Mouse (Mus musculus): ENCODE results near the gene Gm17374. TPM values are rescaled to one million over a fixed set of nuclear protein-coding genes. Genes with fewer than 3 reads are reported as not detected.
"Not testable (repeated sequence)": the region's sequence is repeated elsewhere in the genome, so short reads cannot be mapped to it uniquely, and the experiment has no call there.

Gene Gm17374
- total and polyA plus RNA-seq, 2 experiments, result not detected

- peak; percentile 28 for DNase-seq (ENCODE audit: extremely low read depth, low read depth, low spot score)
- Histone ChIP-seq H3K9ac (ENCODE audit: low read depth, low read length) (no peak overlapping the region), H3K79me2 (ENCODE audit: control insufficient read depth, insufficient read depth, low read length) (no peaks in the 10 kb centered on the region), H3K27ac (replicated peaks; ENCODE audit: insufficient read depth, low read depth, low read length) (no peak overlapping the region), H3K4me3 (ENCODE audit: insufficient read depth, low read depth, low read length) (no peak overlapping the region), H3K4me1 (ENCODE audit: control insufficient read depth, insufficient read depth, low read length) (no peaks in the 10 kb centered on the region), H3K36me3 (ENCODE audit: control insufficient read depth, insufficient read depth, low read length) (peaks cover 43% of the 10 kb centered on the region), H3K27me3 (ENCODE audit: control insufficient read depth, insufficient read depth, low read length) (no peaks in the 10 kb centered on the region)
- WGBS, result 76% methylated on average over 3 of the region's 3 CpGs
- TF ChIP-seq POLR2A (IDR thresholded peaks at IDR 0.05; ENCODE audit: extremely low read depth, insufficient read depth, low read length), result no peak
- peak; percentile 30; the same call in 1 of the 2 replicates for TF ChIP-seq CTCF (IDR thresholded peaks at IDR 0.05; ENCODE audit: low read depth, low read length)
These were observed 7.4 kb downstream of the Gm17374 start for GRCm38 (mm10) chr2:140159186-140159730.

- H3K4me3 ChIP-seq (ENCODE audit: insufficient read depth, low read depth, low read length), result no peak overlapping the region
- 94% methylated on average over 5 of the region's 5 CpGs for WGBS
- H3K27me3 ChIP-seq (ENCODE audit: control insufficient read depth, insufficient read depth, low read length), result no peaks in the 10 kb centered on the region
- no peak overlapping the region for H3K27ac ChIP-seq (replicated peaks; ENCODE audit: insufficient read depth, low read depth, low read length)
- no peak for DNase-seq (ENCODE audit: extremely low read depth, low read depth, low spot score)
- no peaks in the 10 kb centered on the region for H3K4me1 ChIP-seq (ENCODE audit: control insufficient read depth, insufficient read depth, low read length)
- H3K9ac ChIP-seq (ENCODE audit: low read depth, low read length), result no peak overlapping the region
- H3K36me3 ChIP-seq (ENCODE audit: control insufficient read depth, insufficient read depth, low read length), result peaks cover 34% of the 10 kb centered on the region
- TF ChIP-seq CTCF (IDR thresholded peaks at IDR 0.05; ENCODE audit: low read depth, low read length), result no peak
- no peak for TF ChIP-seq POLR2A (IDR thresholded peaks at IDR 0.05; ENCODE audit: extremely low read depth, insufficient read depth, low read length)
- H3K79me2 ChIP-seq (ENCODE audit: control insufficient read depth, insufficient read depth, low read length), result no peaks in the 10 kb centered on the region
These were observed 11.6 kb downstream of the Gm17374 start for GRCm38 (mm10) chr2:140163351-140163854.

GRCm38 (mm10) chr2:140169057-140169456 is 17.2 kb downstream of the Gm17374 start:
- Histone ChIP-seq H3K27me3 (ENCODE audit: control insufficient read depth, insufficient read depth, low read length) (no peaks in the 10 kb centered on the region), H3K9ac (ENCODE audit: low read depth, low read length) (no peak overlapping the region), H3K36me3 (ENCODE audit: control insufficient read depth, insufficient read depth, low read length) (peaks cover 18% of the 10 kb centered on the region), H3K79me2 (ENCODE audit: control insufficient read depth, insufficient read depth, low read length) (peaks cover 7% of the 10 kb centered on the region; the same call in 1 of the 2 replicates), H3K4me1 (ENCODE audit: control insufficient read depth, insufficient read depth, low read length) (peaks cover 6% of the 10 kb centered on the region), H3K27ac (replicated peaks; ENCODE audit: insufficient read depth, low read depth, low read length) (no peak overlapping the region), H3K4me3 (ENCODE audit: insufficient read depth, low read depth, low read length) (no peak overlapping the region)
- no peak for DNase-seq (ENCODE audit: extremely low read depth, low read depth, low spot score)
- 47% methylated on average over 1 of the region's 1 CpGs for WGBS
- TF ChIP-seq POLR2A (IDR thresholded peaks at IDR 0.05; ENCODE audit: extremely low read depth, insufficient read depth, low read length), result no peak
- TF ChIP-seq CTCF (IDR thresholded peaks at IDR 0.05; ENCODE audit: low read depth, low read length), result no peak

- peaks cover 11% of the 10 kb centered on the region for H3K36me3 ChIP-seq (ENCODE audit: control insufficient read depth, insufficient read depth, low read length)
- peak; percentile 93 for DNase-seq (ENCODE audit: extremely low read depth, low read depth, low spot score)
- H3K9ac ChIP-seq (ENCODE audit: low read depth, low read length), result peak within 1 kb of the TSS; percentile 84
- TF ChIP-seq CTCF (IDR thresholded peaks at IDR 0.05; ENCODE audit: low read depth, low read length) (no peak), POLR2A (IDR thresholded peaks at IDR 0.05; ENCODE audit: extremely low read depth, insufficient read depth, low read length) (no peak)
- peak within 1 kb of the TSS; percentile 14; the same call in 1 of the 2 replicates for H3K27ac ChIP-seq (replicated peaks; ENCODE audit: insufficient read depth, low read depth, low read length)
- H3K27me3 ChIP-seq (ENCODE audit: control insufficient read depth, insufficient read depth, low read length), result no peaks in the 10 kb centered on the region
- under 1% methylated on average over 43 of the region's 43 CpGs for WGBS
- H3K4me1 ChIP-seq (ENCODE audit: control insufficient read depth, insufficient read depth, low read length), result peaks cover 6% of the 10 kb centered on the region
- H3K4me3 ChIP-seq (ENCODE audit: insufficient read depth, low read depth, low read length), result peak within 1 kb of the TSS; percentile 87
- peaks cover 7% of the 10 kb centered on the region; the same call in 1 of the 2 replicates for H3K79me2 ChIP-seq (ENCODE audit: control insufficient read depth, insufficient read depth, low read length)
These were observed 18.4 kb downstream of the Gm17374 start, which contains the start of the genes Esf1 and Ndufaf5 for GRCm38 (mm10) chr2:140170127-140170802. Esf1 (minus strand) TSS chr2:140170564. Ndufaf5 (plus strand) TSS chr2:140170649.

GRCm38 (mm10) chr2:140170803-140171553 is 19.1 kb downstream of the Gm17374 start:
- TF ChIP-seq CTCF (IDR thresholded peaks at IDR 0.05; ENCODE audit: low read depth, low read length) (no peak), POLR2A (IDR thresholded peaks at IDR 0.05; ENCODE audit: extremely low read depth, insufficient read depth, low read length) (no peak)

GRCm38 (mm10) chr2:140185685-140186210 is 33.9 kb downstream of the Gm17374 start:
- not testable (repeated sequence) for H3K27me3 ChIP-seq (ENCODE audit: control insufficient read depth, insufficient read depth, low read length); H3K4me1 ChIP-seq (ENCODE audit: control insufficient read depth, insufficient read depth, low read length); H3K27ac ChIP-seq (replicated peaks; ENCODE audit: insufficient read depth, low read depth, low read length); H3K4me3 ChIP-seq (ENCODE audit: insufficient read depth, low read depth, low read length); H3K79me2 ChIP-seq (ENCODE audit: control insufficient read depth, insufficient read depth, low read length); H3K9ac ChIP-seq (ENCODE audit: low read depth, low read length); H3K36me3 ChIP-seq (ENCODE audit: control insufficient read depth, insufficient read depth, low read length); DNase-seq (ENCODE audit: extremely low read depth, low read depth, low spot score)
- WGBS, result 93% methylated on average over 3 of the region's 3 CpGs

More at GRCm38 (mm10) chr2:140170803-140171553, 19.1 kb downstream of the Gm17374 start:
- Histone ChIP-seq H3K4me1 (ENCODE audit: control insufficient read depth, insufficient read depth, low read length) (peaks cover 6% of the 10 kb centered on the region), H3K36me3 (ENCODE audit: control insufficient read depth, insufficient read depth, low read length) (peaks cover 10% of the 10 kb centered on the region; the same call in 1 of the 2 replicates), H3K4me3 (ENCODE audit: insufficient read depth, low read depth, low read length) (peak overlapping the region; percentile 87), H3K79me2 (ENCODE audit: control insufficient read depth, insufficient read depth, low read length) (peaks cover 7% of the 10 kb centered on the region; the same call in 1 of the 2 replicates), H3K27ac (replicated peaks; ENCODE audit: insufficient read depth, low read depth, low read length) (0 out of 2 replicates have a peak overlapping the region, but pooled peaks have one; percentile 14), H3K27me3 (ENCODE audit: control insufficient read depth, insufficient read depth, low read length) (no peaks in the 10 kb centered on the region), H3K9ac (ENCODE audit: low read depth, low read length) (peak overlapping the region; percentile 62)
- 8% methylated on average over 28 of the region's 28 CpGs for WGBS
- DNase-seq (ENCODE audit: extremely low read depth, low read depth, low spot score), result peak; percentile 26
